Mouse (Mus musculus) cortical plate, adult 2 months (tissue): ENCODE results near the gene Crybg3. TPM values are rescaled to one million over a fixed set of nuclear protein-coding genes. Genes with fewer than 3 reads are reported as not detected.

Experiments
- H3K27ac ChIP-seq: fragments of 200-500 bp; 2 replicates; pipeline ENCODE4 v1.5.1; 2012; ENCODE audit warnings: low read length, control low read depth, inconsistent platforms; ENCODE audit not compliant: insufficient read depth
- H3K4me1 ChIP-seq: fragments of 200-500 bp; 2 replicates; pipeline ENCODE4 v1.6.1; 2011; ENCODE audit warnings: low read length; ENCODE audit not compliant: control insufficient read depth, insufficient read depth
- H3K4me3 ChIP-seq: fragments of 200-500 bp; 2 replicates; pipeline ENCODE4 v1.5.1; 2011; ENCODE audit warnings: mild to moderate bottlenecking, low read length, control low read depth; ENCODE audit not compliant: insufficient read depth
- CTCF ChIP-seq: fragments of 200-500 bp; IDR thresholded peaks from 2 replicates; pipeline ENCODE4 v1.5.1; 2011; ENCODE audit warnings: mild to moderate bottlenecking, control low read depth, low read length; ENCODE audit not compliant: insufficient read depth; ENCODE audit errors: extremely low read depth
- POLR2A ChIP-seq: fragments of 200-500 bp; IDR thresholded peaks from 2 replicates; pipeline ENCODE4 v1.6.1; 2011; ENCODE audit warnings: mild to moderate bottlenecking, low read length, control low read depth; ENCODE audit not compliant: insufficient read depth; ENCODE audit errors: extremely low read depth
- polyA plus RNA-seq: library from polyadenylated mRNA; depleted of rRNA; stranded (reverse); fragments of >200 nt; gene quantifications from 2 replicates; pipeline ENCODE4 v1.2.3, GENCODE M21; 2012

The Crybg3 gene
- polyA plus RNA-seq, 1 experiment, result 4.0 TPM

- TF ChIP-seq CTCF (no peak), POLR2A (no peak)
- Histone ChIP-seq H3K4me1 (no peaks in the 10 kb centered on the region), H3K27ac (no peak overlapping the region), H3K4me3 (no peak overlapping the region)
Measured at GRCm38 (mm10) chr16:59516965-59517364, 83.8 kb downstream of the Crybg3 start.

GRCm38 (mm10) chr16:59515169-59515568 is 85.6 kb downstream of the Crybg3 start:
- Histone ChIP-seq H3K4me1 (no peaks in the 10 kb centered on the region), H3K27ac (no peak overlapping the region), H3K4me3 (no peak overlapping the region)
- TF ChIP-seq POLR2A, result no peak
- no peak for TF ChIP-seq CTCF

GRCm38 (mm10) chr16:59509830-59510229 is 90.9 kb downstream of the Crybg3 start:
- H3K27ac ChIP-seq, result no peak overlapping the region
- no peak for TF ChIP-seq CTCF
- no peak for TF ChIP-seq POLR2A
- no peak overlapping the region for H3K4me3 ChIP-seq
- no peaks in the 10 kb centered on the region for H3K4me1 ChIP-seq

- no peak overlapping the region for H3K27ac ChIP-seq
- TF ChIP-seq POLR2A, result no peak
- no peak for TF ChIP-seq CTCF
- H3K4me1 ChIP-seq, result no peaks in the 10 kb centered on the region
- no peak overlapping the region for H3K4me3 ChIP-seq
Measured at GRCm38 (mm10) chr16:59499180-59499579, 101.6 kb downstream of the Crybg3 start.

GRCm38 (mm10) chr16:59497947-59498346 is 102.8 kb downstream of the Crybg3 start:
- Histone ChIP-seq H3K27ac (no peak overlapping the region), H3K4me1 (peaks cover 2% of the 10 kb centered on the region; the same call in 1 of the 2 replicates), H3K4me3 (no peak overlapping the region)
- TF ChIP-seq CTCF, result no peak
- no peak for TF ChIP-seq POLR2A

- H3K4me1 ChIP-seq, result peaks cover 2% of the 10 kb centered on the region; the same call in 1 of the 2 replicates
- TF ChIP-seq CTCF (no peak), POLR2A (no peak)
- no peak overlapping the region for H3K27ac ChIP-seq
- no peak overlapping the region for H3K4me3 ChIP-seq
Measured at GRCm38 (mm10) chr16:59493199-59493598, 107.6 kb downstream of the Crybg3 start.

- no peak for TF ChIP-seq CTCF
- TF ChIP-seq POLR2A, result no peak
- Histone ChIP-seq H3K27ac (no peak overlapping the region), H3K4me1 (peaks cover under 1% of the 10 kb centered on the region; the same call in 1 of the 2 replicates), H3K4me3 (no peak overlapping the region)
Measured at GRCm38 (mm10) chr16:59487975-59488548, 112.7 kb downstream of the Crybg3 start.

GRCm38 (mm10) chr16:59487239-59487638 is 113.5 kb downstream of the Crybg3 start:
- Histone ChIP-seq H3K4me3 (no peak overlapping the region), H3K4me1 (no peaks in the 10 kb centered on the region)
- TF ChIP-seq POLR2A (no peak), CTCF (no peak)

GRCm38 (mm10) chr16:59477955-59478354 is 122.8 kb downstream of the Crybg3 start:
- H3K4me1 ChIP-seq, result no peaks in the 10 kb centered on the region
- TF ChIP-seq CTCF (no peak), POLR2A (no peak)
- no peak overlapping the region for H3K27ac ChIP-seq
- no peak overlapping the region for H3K4me3 ChIP-seq

More at GRCm38 (mm10) chr16:59487239-59487638, 113.5 kb downstream of the Crybg3 start:
- H3K27ac ChIP-seq, result no peak overlapping the region

- TF ChIP-seq CTCF (peak; percentile 83), POLR2A (no peak)
- H3K4me3 ChIP-seq, result no peak overlapping the region
- H3K27ac ChIP-seq, result no peak overlapping the region
- H3K4me1 ChIP-seq, result peaks cover 2% of the 10 kb centered on the region; the same call in 1 of the 2 replicates
Measured at GRCm38 (mm10) chr16:59474788-59475187, 126.0 kb downstream of the Crybg3 start.
